Mouse (Mus musculus): Measurements from ENCODE around the gene Akap2.

The Akap2 gene

DNA sequence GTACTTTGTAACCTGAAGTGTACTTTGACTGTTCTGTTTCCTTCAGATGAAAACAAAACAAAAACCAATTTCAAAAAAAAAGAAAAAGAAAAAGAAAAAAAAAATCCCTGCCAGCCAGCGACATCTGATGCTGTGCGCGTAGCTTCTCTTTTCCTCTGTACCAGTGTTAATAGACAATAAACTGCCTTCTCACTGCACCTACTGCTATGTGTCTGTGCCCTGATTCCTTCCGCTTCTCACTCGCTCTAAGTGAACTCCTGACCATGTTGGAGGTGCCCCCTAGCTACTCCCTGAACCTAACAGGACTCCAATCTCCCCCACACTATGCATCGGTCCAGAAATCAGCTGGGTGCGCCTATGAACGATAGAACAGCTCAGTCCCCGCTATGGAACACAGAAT is at the start of gene Akap2:
TSS of gene Akap2 (plus strand) at position 304 of the 400 bp plus-strand sequence.
- DNase-seq (ENCODE audit: low spot score): no peak

DNA sequence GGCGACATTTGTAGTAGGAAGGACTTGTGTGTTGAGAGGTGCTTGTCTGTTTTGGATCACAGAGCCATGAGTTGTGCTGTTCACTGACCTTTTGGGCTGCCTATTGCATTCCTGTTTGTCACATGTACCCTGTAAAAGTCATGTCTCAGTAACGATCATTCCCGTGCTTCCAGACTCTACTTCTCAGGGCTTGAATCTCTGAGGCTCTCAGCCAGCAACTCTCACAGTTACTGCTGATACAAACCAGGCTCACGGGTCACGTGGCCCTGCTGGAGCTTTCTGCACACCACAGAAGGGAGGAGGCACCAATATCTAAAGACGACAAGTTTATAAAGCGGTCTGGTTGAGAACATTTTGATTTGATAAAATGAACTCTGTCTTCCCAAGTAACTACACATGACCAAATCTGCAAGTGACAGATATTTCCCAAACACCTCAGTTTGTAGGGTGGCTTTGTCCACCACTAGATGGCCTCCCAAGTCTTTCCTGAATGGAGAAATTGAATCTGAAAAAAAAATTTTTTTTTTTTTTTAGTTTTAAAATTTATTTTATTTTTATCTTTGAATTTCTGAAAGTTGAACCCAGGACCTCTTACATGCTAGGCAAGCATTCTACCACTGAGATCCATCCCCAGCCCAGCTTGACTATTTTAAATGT is 46.5 kb upstream of the Akap2 start:
- peak; percentile 44 for DNase-seq (ENCODE audit: low spot score)

DNA sequence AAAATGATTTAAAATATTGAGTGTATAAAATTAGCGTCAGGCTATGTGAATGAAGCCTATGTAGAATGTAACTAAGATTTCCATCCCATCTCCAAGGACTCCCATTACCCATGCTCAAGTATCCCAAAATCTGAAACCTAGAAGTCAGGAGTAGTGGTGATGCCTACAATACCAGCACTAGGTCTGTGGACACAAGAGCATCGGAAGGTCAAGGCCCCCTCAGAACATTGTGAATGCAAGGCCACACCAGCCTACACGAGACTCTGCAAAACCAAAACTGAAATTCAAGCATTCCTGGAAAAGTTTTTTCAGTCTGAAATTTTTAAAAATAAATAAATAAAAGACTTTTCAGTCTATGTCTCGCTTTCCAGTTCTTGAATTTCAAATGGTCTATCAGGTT is 44.9 kb upstream of the Akap2 start:
- DNase-seq (ENCODE audit: low spot score): no peak

DNA sequence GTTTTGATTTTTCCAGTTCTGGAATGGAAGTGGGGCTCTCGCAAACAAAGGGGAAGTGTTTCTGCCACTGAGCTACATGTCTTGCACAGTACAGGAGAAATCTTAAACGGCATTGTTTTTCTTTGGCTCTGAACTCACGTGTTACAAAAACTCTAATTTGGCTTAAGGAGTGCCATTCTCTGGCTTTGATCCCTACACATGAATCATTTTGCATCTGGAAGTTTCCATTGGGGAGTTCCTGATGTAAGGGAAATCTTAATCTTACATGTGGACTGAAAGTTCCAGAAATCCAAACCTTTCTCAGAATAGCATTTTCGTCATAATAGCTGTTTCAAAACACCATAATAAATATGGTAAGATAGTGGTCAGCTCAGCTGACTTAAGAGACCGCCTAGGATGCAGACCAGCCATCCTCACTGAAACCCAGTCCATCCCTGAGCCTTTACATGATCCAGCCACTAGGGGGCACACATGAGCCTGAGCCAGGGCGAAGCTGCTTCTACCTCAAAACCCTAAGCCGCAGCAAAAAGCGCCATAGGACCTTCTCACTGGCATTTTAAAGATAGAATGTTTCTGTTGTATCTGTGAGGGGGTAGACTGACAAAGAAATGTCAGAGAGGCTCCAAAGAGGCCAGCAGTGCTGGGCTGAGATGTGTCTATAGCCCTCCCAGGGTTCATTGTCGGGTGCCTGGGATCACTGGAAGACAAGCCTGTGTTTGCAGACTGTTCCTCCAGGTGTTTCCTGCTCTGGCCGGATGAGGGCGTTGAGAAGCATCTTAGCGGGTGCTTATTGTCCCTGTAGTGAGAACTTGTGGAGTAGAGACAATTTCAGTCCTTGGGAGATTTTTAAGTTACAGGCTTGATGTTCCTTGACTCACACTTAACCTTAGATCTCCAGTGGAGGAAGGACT is 44.2 kb upstream of the Akap2 start:
- DNase-seq (ENCODE audit: low spot score): peak; percentile 93

DNA sequence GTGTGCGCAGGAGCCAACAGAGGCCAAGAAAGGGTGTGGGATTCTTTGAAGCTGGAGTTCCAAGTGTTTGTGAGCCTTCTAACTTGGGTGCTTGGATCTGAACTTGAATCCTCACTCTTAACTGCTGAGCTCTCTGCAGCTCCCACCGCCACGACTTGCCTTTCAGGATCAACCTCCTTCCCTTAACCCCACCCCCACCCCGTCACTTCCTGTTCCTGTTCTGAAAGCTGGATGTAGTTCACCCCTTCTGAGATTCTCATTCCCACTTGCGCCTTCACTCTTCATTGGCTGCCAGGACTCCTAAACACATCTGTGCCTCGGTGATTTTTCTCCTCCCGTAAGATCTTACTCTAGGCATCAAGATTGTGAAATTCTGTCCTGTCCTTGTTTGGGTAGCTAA is 43.1 kb upstream of the Akap2 start:
- DNase-seq (ENCODE audit: low spot score): no peak

DNA sequence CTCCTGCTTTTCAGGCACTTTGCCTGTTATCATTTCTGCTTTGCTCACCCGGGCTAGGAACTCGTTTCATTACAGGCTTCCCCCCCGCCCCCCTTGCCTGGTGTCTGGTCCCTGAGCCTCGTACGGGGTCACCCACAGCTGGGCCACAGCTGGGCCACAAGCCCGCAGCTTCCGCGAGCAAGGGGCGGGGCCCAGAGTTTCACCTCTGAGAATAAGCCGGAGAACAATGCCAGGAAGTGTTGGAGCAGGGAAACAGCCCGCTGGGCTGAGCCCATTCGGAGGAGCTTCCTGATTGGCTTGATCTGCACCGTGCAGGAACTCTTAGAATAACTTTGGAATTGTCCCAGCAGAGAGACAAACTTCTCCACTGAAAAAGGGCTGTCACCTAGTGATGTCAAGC is 42.1 kb upstream of the Akap2 start:
- peak; percentile 74 for DNase-seq (ENCODE audit: low spot score)

DNA sequence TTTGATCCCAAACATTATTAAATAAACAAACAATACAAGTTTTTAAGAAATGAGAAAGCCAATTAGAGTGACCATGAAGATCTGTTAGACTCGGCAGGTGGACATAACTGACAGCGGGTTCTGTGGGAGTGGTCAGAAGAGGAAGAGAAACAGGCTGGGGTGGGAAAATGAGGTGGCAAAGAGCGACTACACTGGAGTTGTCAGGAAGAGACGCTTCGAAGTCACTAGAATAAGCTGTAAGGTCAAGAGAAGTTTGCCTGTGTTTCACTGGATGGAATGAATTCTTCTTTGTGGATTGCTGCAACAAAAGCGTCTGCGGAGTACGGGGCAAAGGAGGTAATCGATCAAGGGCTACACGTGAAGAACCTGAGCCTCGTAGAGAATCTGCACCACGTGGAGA is 39.5 kb upstream of the Akap2 start:
- no peak for DNase-seq (ENCODE audit: low spot score)

DNA sequence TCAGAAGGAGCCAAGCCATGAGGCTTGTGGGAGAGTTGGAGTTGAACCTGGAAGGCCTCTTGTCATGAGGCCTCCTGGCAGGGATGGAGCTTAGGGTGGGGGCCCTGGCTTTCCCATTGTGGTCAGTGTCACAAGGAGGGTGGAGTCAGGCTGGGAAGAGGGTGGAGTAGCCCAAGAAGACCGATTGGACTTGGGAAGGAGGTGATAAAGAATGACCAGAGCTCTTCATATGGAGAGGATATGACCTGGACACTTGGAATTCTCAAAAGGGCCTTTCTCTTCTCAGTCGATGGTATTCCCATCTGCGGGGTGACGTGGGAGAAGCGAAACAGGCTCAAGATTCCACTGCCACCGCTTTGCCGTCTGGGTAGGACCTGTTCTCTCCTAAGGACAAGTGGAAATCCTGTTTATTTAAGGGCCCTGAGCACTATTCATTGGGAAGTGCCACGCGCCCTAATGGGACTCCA is 38.4 kb upstream of the Akap2 start:
- no peak for DNase-seq (ENCODE audit: low spot score)

DNA sequence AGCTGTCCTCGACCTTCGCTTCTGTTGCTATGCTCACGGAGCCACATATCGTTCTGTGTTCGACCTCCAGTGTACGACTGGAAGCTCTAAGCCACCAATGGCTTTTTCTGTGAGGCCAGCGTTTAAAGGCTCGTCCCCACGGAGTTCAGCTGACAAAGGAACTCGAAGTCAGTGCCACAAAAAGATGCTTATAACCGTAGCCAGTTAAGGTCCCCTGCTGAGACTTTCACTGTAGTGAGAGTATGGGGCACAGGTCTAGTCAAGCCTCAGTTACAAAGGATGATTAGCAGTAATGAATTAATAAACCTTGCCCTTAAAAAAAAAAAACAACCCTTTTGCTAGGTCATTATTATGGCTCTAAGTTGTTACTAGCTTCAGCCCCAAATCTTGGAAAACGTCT is 37.3 kb upstream of the Akap2 start:
- DNase-seq (ENCODE audit: low spot score): no peak

DNA sequence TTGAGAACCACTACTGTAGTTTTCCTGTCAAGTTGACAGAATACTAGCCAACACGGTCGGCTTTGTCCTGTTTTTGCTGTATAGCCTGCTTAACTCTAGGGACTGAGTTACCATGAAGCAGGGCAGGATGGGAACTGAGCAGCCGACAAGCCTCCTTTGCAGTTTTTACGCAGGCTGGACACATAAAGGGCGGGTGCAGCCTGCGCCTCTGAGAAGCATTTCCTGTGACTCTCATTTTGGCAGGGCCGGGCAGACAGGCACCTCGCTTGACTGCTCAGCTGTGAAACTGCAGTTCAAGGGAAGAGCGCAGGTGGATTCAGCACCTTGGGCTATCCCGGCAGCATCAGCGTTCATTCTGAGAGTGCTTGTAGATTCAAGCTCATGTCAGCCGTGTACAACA is 35.9 kb upstream of the Akap2 start:
- no peak for DNase-seq (ENCODE audit: low spot score)

DNA sequence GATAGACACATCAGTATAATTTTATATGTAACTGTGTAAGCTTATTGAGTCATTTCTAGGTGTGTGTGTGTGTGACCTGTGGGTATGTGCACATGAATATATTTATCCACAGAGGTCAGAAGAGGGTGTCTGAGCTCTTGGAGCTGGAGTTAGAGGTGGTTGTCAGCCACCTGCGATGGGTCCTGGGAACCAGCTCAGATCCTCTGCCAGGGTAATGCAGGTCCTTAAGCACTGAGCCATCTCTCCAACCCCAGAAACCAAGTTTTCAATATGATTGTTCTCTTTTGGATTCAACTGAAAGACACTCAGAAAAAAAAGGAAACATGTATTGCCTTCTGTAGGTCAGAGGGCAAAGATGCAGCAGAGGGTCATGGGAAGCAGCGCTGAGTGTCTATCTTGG is 35.1 kb upstream of the Akap2 start:
- DNase-seq (ENCODE audit: low spot score): no peak

DNA sequence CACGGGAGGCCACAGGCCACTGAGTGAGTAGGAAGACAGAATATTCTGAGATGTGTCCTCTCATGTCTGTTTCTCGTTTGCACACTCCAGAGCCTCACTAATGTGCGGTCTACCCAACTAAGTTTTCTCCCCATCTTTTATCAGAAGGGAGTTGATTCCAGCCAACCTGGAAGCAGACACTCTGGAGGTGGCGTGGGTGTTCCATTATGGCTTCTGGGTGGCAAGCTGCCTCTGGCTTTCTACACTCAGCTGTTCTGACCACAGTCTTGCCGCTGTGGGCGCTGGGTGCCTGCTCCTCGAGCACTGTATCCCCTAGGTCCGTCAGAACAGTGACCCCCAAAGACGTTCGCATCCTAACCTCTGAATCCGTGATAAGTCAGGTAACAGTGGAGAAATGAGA is 34.5 kb upstream of the Akap2 start:
- DNase-seq (ENCODE audit: low spot score): no peak

DNA sequence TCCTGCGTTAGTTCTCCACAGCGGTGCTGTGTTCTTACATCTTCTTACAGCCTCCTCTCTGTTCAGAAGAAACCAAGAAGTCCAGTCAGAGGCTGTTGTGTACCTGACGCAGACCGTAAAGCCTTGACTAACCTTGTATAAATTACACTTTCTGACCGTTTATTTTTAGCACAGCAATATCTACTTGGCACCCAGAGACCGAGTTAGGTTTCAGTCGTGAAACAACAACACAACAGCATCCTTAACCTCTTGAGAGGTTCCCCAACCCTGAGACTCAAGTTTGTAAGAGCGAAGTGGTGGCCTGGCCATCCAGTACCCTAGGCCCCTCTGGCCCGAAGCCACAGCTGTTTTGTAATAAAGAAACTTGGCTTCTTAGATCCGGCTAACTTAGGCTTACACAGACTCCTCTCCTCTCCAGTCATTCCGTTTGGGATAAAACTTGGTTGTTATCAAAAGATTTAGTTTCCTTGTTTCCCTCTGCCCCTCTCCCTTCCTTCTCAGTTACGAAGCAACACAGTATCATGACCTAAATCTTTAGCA is 32.7 kb upstream of the Akap2 start:
- no peak for DNase-seq (ENCODE audit: low spot score)

DNA sequence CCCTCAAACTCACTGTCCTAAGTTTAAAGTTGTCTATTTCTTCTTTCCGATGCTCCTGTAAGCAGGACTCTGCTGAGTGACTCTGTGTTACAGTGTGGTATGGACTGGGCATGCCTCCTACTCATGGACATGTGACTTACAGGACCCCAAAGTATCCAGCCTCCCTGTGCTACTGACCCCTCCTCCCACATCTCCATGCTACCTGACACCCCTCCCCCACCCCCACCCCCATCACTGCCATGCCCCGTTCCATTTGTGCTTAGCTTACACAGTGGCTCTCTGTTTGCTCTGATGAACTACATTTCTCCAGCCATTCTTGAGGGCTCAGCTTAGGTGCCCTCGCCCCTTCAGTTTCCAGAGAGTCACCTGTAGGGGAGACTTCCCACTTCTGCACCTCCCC is 30.7 kb upstream of the Akap2 start:
- no peak for DNase-seq (ENCODE audit: low spot score)

DNA sequence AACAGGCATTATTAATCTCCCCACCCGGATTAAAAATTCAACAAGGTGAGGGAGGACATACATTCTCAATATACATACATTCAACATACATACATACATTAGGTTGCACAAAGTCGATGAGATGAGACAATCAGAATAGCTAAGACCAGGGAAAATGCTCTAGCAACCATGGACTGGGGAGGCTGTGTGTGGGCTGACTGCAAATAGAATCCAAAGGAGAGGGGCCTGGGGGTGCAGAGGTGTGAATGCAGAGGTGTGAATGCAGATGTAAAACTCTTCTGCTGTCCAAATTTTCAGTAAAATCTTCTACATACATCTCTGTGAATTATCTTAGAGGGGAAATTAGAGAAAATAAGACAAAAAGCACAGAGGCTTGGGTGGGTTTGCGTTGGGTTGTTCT is 29.9 kb upstream of the Akap2 start:
- no peak for DNase-seq (ENCODE audit: low spot score)

DNA sequence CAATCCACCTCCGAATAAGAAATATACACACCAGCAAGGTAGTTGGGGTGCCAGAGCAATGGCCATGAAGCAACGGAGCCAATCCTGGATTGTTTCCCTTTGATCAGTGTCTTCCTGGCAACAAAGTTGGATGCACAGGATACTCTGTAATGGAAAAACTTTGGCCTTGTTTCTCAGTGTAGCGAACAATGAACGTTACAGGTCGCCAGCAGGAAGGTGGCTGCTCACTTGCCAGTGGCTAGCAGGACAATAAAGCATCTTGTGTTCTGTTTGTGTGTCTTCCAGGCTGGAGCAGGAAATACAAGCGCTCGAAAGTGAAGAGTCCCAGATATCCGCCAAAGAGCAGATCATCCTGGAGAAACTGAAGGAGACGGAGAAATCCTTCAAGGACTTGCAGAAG is 29.3 kb upstream of the Akap2 start:
- no peak for DNase-seq (ENCODE audit: low spot score)

DNA sequence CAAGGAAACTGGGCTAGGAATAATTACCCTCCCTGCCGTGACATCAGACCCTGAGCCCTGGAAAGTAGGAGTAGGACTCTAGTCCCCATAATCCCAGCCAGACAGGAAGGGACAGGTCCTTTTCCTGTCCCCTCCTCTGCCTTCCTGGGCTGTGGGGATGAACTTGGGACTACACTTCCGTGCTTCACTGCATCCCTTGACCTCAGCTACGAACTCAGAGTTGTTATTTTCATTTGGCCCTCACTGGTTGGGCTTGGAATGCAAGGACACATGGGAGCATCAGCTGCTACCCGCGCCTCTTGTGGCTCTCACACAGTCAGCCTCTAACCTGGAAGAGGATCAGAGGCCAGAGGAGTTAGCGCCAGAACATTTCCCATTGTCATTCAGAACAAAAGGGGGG is 27.5 kb upstream of the Akap2 start:
- DNase-seq (ENCODE audit: low spot score): no peak

DNA sequence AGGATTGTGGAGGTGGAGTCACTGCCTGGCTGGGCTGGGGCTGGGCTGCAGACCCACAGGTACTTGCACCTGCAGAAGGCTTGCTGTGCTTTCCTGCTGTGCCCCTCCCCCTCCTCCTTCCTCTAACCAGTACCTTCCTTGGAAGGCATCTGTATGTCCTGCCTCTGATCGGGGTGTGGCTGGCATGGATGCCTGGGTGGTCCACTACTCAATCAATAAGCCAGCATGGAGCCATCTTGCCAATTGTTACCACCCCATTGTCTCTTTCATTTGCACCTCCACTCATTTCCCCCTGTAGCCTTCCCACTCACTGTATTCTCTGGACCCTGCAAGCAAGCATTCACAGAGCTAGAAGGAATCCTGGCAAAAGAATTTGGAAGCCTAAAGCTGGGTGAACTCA is 26.7 kb upstream of the Akap2 start:
- DNase-seq (ENCODE audit: low spot score): no peak

DNA sequence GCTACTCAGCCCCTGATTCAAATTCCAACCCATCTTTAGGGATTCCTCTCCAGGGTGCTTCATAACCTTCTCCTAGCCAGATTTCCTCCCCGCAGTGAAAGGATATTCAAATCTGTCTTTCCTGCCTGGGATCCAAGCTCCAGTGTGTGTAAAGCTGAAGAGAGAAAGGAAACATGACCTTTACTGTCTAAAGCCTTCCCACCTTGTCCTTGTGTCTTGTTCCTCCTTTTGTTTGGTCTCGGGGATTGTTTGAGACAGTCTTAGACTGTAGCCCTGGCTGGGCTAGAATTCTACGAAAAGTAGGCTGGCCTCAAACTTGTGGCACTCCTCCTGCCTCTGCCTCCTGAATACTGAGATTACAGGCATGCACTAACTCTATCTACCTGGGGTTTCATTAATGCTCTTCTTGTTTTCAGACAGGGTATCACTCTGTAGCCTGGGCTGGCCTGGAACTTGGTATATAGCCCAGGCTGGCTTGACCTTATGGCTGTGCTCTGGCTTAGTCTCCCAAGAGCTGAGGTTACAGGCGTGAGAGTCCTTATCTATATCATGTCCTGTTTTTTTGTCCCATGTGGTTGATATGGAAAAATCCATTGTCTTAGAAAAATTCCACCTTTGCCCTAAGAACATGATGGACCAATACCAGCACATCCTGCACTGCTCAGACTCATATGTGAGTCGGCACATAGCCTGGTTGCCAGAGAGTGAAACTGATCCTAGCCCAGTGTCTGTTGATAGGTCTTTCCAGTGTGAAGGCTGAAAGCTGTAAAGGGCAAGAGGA is 22.9 kb upstream of the Akap2 start:
- no peak for DNase-seq (ENCODE audit: low spot score)

DNA sequence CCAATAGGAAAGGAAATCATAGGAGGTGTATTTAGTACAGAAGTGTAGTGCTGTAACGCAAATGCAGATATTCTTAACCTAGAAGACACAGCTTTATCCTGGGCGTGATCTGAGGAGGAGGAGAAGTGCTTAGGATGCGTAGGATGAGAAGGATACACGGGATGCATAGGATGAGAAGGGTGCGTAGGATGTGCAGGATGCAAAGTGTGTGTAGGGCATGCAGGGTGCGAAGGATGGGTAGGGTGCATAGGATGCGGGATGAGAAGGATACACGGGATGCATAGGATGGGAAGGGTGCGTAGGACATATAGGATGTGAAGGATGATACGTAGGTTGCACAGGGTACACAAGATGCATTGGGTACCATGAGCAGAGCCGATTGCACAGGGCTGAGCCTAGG is 20.5 kb upstream of the Akap2 start:
- no peak for DNase-seq (ENCODE audit: low spot score)

DNA sequence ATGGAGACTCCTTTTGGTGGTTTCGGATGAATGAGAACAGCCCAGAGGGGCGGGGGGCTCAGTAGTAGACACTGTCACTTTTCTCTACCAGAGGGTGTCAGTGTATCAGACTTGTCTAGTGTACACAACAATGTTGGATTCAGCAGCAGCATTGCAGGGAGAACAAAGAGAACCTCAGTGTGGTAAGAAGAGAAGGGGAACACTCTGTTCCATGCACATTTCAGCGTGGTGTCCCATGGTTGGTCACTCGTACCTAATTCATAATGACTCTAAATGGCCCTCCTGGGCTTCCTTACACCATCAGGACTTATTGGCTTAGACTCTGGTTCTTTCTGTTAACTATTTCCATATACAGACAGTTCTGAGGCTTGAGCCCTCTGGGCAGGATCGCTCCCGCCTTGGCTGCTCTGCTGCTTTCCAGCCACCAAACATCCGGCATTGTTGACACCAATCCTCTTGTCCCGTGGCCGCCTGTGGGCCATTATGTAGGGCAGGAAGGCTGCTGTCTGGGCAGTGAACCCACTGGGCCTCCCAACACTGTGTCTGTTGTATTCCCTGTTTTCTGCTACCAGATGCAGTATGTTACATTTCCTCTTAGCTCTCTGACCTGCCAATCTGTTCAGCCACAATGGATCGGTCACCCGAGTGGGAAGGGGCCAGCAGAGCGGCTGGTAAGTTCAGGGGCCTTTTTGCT is 19.4 kb upstream of the Akap2 start:
- no peak for DNase-seq (ENCODE audit: low spot score)

DNA sequence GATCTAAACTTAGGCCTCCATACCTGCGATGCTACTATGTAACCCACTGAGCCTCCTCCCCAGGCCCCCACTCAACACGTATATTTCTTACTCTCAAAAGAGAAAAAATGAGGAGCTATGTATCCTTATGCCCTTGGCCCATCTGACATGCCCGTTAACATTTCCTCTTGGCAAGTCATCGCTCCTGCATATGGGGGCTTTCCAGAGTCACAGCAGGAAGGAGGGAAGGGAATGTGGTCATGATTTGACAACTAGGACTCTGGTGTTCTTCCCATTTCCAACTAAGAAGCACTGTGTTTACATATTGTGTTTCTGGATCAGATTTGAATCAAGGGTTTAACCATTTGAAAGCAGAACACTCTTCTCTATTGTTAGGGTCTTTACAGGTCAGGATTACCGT is 15.9 kb upstream of the Akap2 start:
- DNase-seq (ENCODE audit: low spot score): no peak
